Mouse (Mus musculus) CH12.LX (cell line): Measurements from ENCODE around the gene Lrrfip1. TPM values are rescaled to one million over a fixed set of nuclear protein-coding genes. Genes with fewer than 3 reads are reported as not detected.

Experiments
- DNase-seq: peaks from one replicate; pipeline ENCODE4 v3.0.0-alpha.2; 2013; ENCODE audit errors: extremely low read depth
- H3K27ac ChIP-seq: 2 replicates; pipeline ENCODE4 v1.5.1; 2012; ENCODE audit warnings: low read depth, mild to moderate bottlenecking, control low read depth, moderate library complexity; ENCODE audit not compliant: insufficient read depth
- H3K27me3 ChIP-seq: replicated peaks from 2 replicates; pipeline ENCODE3; 2012; ENCODE audit warnings: inconsistent platforms
- H3K36me3 ChIP-seq, 2 experiments: replicated peaks in 1 of 2; 2 replicates each; pipeline versions ENCODE3 to v1.6.1; 2012; ENCODE audit warnings: inconsistent platforms in 1 of 2, low read length in 1 of 2, mild to moderate bottlenecking in 1 of 2, mixed read lengths in 1 of 2, moderate library complexity in 1 of 2; ENCODE audit not compliant: control insufficient read depth in 1 of 2, insufficient read depth in 1 of 2
- H3K4me1 ChIP-seq, 2 experiments: 2 replicates each; pipeline ENCODE4 v1.6.1; 2012; ENCODE audit warnings: inconsistent platforms in 1 of 2, moderate library complexity in 1 of 2; ENCODE audit not compliant: insufficient read depth in 2 of 2, control insufficient read depth in 1 of 2
- H3K4me2 ChIP-seq: 2 replicates; pipeline ENCODE4 v1.6.1; 2012; ENCODE audit warnings: low read depth, mild to moderate bottlenecking, control low read depth; ENCODE audit not compliant: poor library complexity, insufficient read depth, severe bottlenecking
- H3K4me3 ChIP-seq, 3 experiments: fragments of 150-350 bp in 1 of 3; sonication (generic) in 1 of 3; replicated peaks in 1 of 3; 2 replicates each; pipeline versions ENCODE3 to v1.5.1; 2011 to 2012; ENCODE audit warnings: low read depth in 2 of 3, low read length in 2 of 3, mild to moderate bottlenecking in 2 of 3, moderate library complexity in 2 of 3, control low read depth in 1 of 3, improper control_type of control experiment in 1 of 3, inconsistent platforms in 1 of 3, mixed read lengths in 1 of 3; ENCODE audit not compliant: poor library complexity in 1 of 3
- H3K79me2 ChIP-seq: replicated peaks from 2 replicates; pipeline ENCODE4 v1.6.1; 2012; ENCODE audit warnings: mild to moderate bottlenecking, moderate library complexity; ENCODE audit not compliant: control insufficient read depth, poor library complexity, insufficient read depth, severe bottlenecking; ENCODE audit errors: extremely low read depth
- H3K9ac ChIP-seq: 2 replicates; pipeline ENCODE4 v1.6.1; 2012; ENCODE audit warnings: low read depth, mild to moderate bottlenecking, control low read depth, moderate library complexity; ENCODE audit not compliant: insufficient read depth
- H3K9me3 ChIP-seq: replicated peaks from 2 replicates; pipeline ENCODE3; 2012; ENCODE audit warnings: low read length, inconsistent platforms, mixed read lengths
- BHLHE40 ChIP-seq: IDR thresholded peaks from 2 replicates; pipeline ENCODE4 v1.6.1; 2011; ENCODE audit warnings: mild to moderate bottlenecking, low read depth, low read length, improper control_type of control experiment
- CHD1 ChIP-seq: IDR thresholded peaks from 2 replicates; pipeline ENCODE4 v1.6.1; 2012; ENCODE audit warnings: low read depth, low read length, improper control_type of control experiment, inconsistent platforms
- CHD2 ChIP-seq: IDR thresholded peaks from 2 replicates; pipeline ENCODE4 v1.6.1; 2011; ENCODE audit warnings: low read length, improper control_type of control experiment
- HCFC1 ChIP-seq: IDR thresholded peaks from 2 replicates; pipeline ENCODE4 v1.6.1; 2012; ENCODE audit warnings: low read depth, mild to moderate bottlenecking, inconsistent platforms, low read length, improper control_type of control experiment
- IRF4 ChIP-seq: IDR thresholded peaks from 2 replicates; pipeline ENCODE4 v1.6.1; 2014; ENCODE audit warnings: low read depth, mild to moderate bottlenecking, inconsistent platforms, low read length, improper control_type of control experiment
- JUN ChIP-seq: IDR thresholded peaks from 2 replicates; pipeline ENCODE4 v1.6.1; 2011; ENCODE audit warnings: low read depth, mild to moderate bottlenecking, low read length, improper control_type of control experiment, moderate library complexity; ENCODE audit not compliant: insufficient read depth
- KAT2A ChIP-seq: IDR thresholded peaks from 2 replicates; pipeline ENCODE4 v1.6.1; 2012; ENCODE audit warnings: low read length, improper control_type of control experiment, inconsistent platforms; ENCODE audit not compliant: insufficient replicate concordance
- MAZ ChIP-seq: IDR thresholded peaks from 2 replicates; pipeline ENCODE4 v1.6.1; 2012; ENCODE audit warnings: low read depth, mild to moderate bottlenecking, inconsistent platforms, low read length, improper control_type of control experiment, moderate library complexity
- MYC ChIP-seq: IDR thresholded peaks from 2 replicates; pipeline ENCODE4 v1.6.1; 2011; ENCODE audit warnings: low read depth, mild to moderate bottlenecking, improper control_type of control experiment, low read length
- NRF1 ChIP-seq: IDR thresholded peaks from 2 replicates; pipeline ENCODE4 v1.6.1; 2014; ENCODE audit warnings: low read depth, mild to moderate bottlenecking, inconsistent platforms, low read length, improper control_type of control experiment, moderate library complexity
- POLR2A ChIP-seq: IDR thresholded peaks from 2 replicates; pipeline ENCODE4 v1.6.1; 2011; ENCODE audit warnings: low read depth, mild to moderate bottlenecking, improper control_type of control experiment, low read length
- RAD21 ChIP-seq: IDR thresholded peaks from 2 replicates; pipeline ENCODE4 v1.6.1; 2011; ENCODE audit warnings: low read depth, mild to moderate bottlenecking, low read length, improper control_type of control experiment, moderate library complexity
- RCOR1 ChIP-seq: conservative IDR thresholded peaks from 2 replicates; pipeline ENCODE4 v1.6.1; 2012; ENCODE audit warnings: low read depth, mild to moderate bottlenecking, inconsistent platforms, low read length, improper control_type of control experiment
- SMC3 ChIP-seq: IDR thresholded peaks from 2 replicates; pipeline ENCODE4 v1.6.1; 2011; ENCODE audit warnings: low read depth, low read length, improper control_type of control experiment
- TBP ChIP-seq: conservative IDR thresholded peaks from 2 replicates; pipeline ENCODE4 v1.6.1; 2011; ENCODE audit warnings: low read depth, low read length, improper control_type of control experiment
- TCF12 ChIP-seq: IDR thresholded peaks from 2 replicates; pipeline ENCODE4 v1.6.1; 2014; ENCODE audit warnings: low read depth, mild to moderate bottlenecking, inconsistent platforms, low read length, improper control_type of control experiment
- dilution Hi-C: fragments of 300-500 bp; cut with MboI; formaldehyde crosslinking; loops from 2 replicates; pipeline ENCODE4 v1.14.3; 2020; ENCODE audit warnings: low sequenced_read_pairs; ENCODE audit not compliant: extremely low pct_unique_long_range_greater_than_20kb, extremely low pct_ligation_motif_present
- in situ Hi-C: fragments of 300-500 bp; cut with MboI; formaldehyde crosslinking; loops from 3 replicates; pipeline ENCODE4 v1.14.3; 2019; ENCODE audit warnings: low sequenced_read_pairs, low pct_ligation_motif_present, low pct_unique_long_range_greater_than_20kb, mixed read lengths
- polyA plus RNA-seq: library from polyadenylated mRNA; unstranded; fragments of >175 nt; gene quantifications from 2 replicates; pipeline ENCODE4 v1.2.1, GENCODE M21; 2012; ENCODE audit warnings: low read depth; ENCODE audit not compliant: insufficient read length
- total RNA-seq, 2 experiments: library from RNA; depleted of rRNA; stranded (reverse); fragments of 300-350 nt in 1 of 2; fragments of >200 nt in 1 of 2; gene quantifications; 2 replicates each; pipeline ENCODE4 v1.2.3; 2012 to 2014

Gene Lrrfip1
- total and polyA plus RNA-seq, 3 experiments, result 17.2 to 30.5 (median 19.1) TPM

DNA sequence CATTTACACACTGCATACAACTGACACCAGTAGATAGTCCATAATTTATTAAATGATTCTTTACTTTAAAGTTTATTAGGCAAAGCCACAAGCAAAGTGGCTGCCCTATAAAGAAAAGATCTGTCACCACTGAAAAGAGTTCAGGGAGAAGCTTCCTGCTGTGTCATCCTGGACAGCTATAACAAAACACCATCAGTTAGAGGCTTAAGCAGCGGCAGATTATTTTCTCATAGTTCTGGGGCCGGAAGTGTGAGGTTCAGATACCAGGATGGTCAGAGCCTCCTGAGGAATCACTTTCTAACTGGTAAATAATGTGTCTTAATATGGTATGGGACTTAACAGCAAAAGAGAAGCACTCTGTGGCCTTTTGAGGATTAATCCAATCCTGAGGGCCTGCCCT, 153.0 kb downstream of the Lrrfip1 start:
- no peaks in the 10 kb centered on the region for H3K79me2 ChIP-seq
- no peak overlapping the region for H3K4me3 ChIP-seq
- DNase-seq, result no peak
- dilution Hi-C loops, result no loop called here
- no peaks in the 10 kb centered on the region for H3K9me3 ChIP-seq
- no peak overlapping the region for H3K4me2 ChIP-seq
- in situ Hi-C loops, result no loop called here
- no peaks in the 10 kb centered on the region for H3K36me3 ChIP-seq
- H3K4me1 ChIP-seq, result peaks cover 2 to 6% of the 10 kb centered on the region in 2 experiments; a peak in 2 of 4 replicates
- H3K9ac ChIP-seq, result no peak overlapping the region
- H3K27ac ChIP-seq, result no peak overlapping the region
- H3K27me3 ChIP-seq, result no peaks in the 10 kb centered on the region
- TF ChIP-seq MYC, result no peak
- TF ChIP-seq IRF4, result no peak
- no peak for TF ChIP-seq BHLHE40
- TF ChIP-seq KAT2A, result no peak
- no peak for TF ChIP-seq HCFC1
- TF ChIP-seq, all 38 proteins: peak for 0

DNA sequence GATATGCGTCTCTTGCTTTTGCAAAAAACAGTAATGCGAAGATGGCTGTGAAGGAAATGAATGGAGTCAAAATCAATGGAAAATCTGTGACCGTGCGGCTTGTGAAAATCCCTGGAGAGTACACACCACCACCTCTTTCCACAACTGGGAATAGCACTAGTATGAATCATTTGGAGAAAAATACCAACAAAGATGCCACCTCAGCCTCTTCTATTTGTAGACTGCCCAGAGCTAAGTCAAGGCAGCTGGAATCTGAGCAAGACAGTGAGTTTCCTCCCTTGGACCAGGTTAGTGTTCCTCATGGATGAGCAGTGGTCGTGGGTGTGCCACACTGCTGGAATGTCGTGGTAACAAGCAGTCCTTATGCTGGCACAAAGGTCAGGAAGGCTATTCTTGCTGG, 168.3 kb downstream of the Lrrfip1 start:
- Histone ChIP-seq H3K4me2 (no peak overlapping the region), H3K4me1 (peaks cover 0 to 5% of the 10 kb centered on the region in 2 experiments; a peak in 1 of 4 replicates), H3K4me3 (no peak overlapping the region), H3K27ac (no peak overlapping the region), H3K79me2 (no peaks in the 10 kb centered on the region), H3K27me3 (peaks cover 2% of the 10 kb centered on the region), H3K9ac (no peak overlapping the region), H3K9me3 (no peaks in the 10 kb centered on the region), H3K36me3 (no peaks in the 10 kb centered on the region)
- in situ Hi-C loops, result no loop called here
- dilution Hi-C loops, result no loop called here
- TF ChIP-seq CHD1, result no peak
- TF ChIP-seq JUN, result no peak
- no peak for TF ChIP-seq CHD2
- TF ChIP-seq IRF4, result no peak
- no peak for TF ChIP-seq RAD21
- TF ChIP-seq SMC3, result no peak
- TF ChIP-seq MAZ, result no peak
- no peak for TF ChIP-seq POLR2A
- TF ChIP-seq KAT2A, result no peak
- no peak for TF ChIP-seq TCF12
- TF ChIP-seq NRF1, result no peak
- DNase-seq, result no peak

DNA sequence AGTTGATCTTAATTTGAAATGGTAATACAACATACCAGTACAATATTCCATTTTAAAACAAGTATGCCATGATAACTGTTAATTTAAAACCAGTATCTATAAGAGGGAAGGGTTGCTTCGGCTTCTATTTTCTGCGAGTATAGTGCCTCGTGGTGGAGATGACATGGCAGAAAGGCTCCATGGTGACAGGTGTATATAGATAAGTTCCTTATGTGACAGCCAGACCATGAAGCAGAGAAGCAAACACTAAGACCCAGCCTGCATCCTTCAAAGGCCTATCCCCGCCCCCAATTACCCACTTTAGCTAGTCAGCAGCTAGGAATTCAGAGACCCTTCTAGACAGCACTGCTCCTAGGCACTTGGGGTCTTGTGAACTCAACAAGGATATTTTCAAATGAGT, 170.6 kb downstream of the Lrrfip1 start:
- H3K4me3 ChIP-seq, result no peak overlapping the region
- H3K27me3 ChIP-seq, result no peaks in the 10 kb centered on the region
- H3K9ac ChIP-seq, result no peak overlapping the region
- H3K27ac ChIP-seq, result no peak overlapping the region
- no peaks in the 10 kb centered on the region for H3K36me3 ChIP-seq
- H3K79me2 ChIP-seq, result no peaks in the 10 kb centered on the region
- no peak overlapping the region for H3K4me2 ChIP-seq
- H3K4me1 ChIP-seq, result peaks cover 0 to 5% of the 10 kb centered on the region in 2 experiments; a peak in 1 of 4 replicates
- TF ChIP-seq POLR2A (no peak), CHD1 (no peak), RCOR1 (no peak), MAZ (no peak), MYC (no peak), TBP (no peak)
- peaks cover 2% of the 10 kb centered on the region for H3K9me3 ChIP-seq
- DNase-seq, result no peak
- in situ Hi-C loops, result no loop called here
- dilution Hi-C loops, result no loop called here
